In genomic region chr3:27631112-27631511, GRCm38 (mm10) we compare ENCODE assay signal across 8 mouse cellular contexts.
A peak's percentile ranks its signal among the peaks of the same experiment; 100 is the strongest.
DNase-seq lines count a peak whose midpoint lies in the region; ATAC-seq and TF ChIP-seq lines count a peak whose summit lies in the region.

No protein-coding gene starts in this region.

- H3K27me3 ChIP-seq in midbrain, embryonic 15.5 days (replicated peaks): no peaks in the 10 kb centered on the region
- no peaks in the 10 kb centered on the region for H3K27me3 ChIP-seq in midbrain, embryonic 16.5 days (ENCODE audit: control insufficient read depth, insufficient read depth, low read depth, low read length)
- no peaks in the 10 kb centered on the region for H3K27me3 ChIP-seq in myocyte (ENCODE audit: control insufficient read depth, insufficient read depth, insufficient read length)

- WGBS in midbrain, embryonic 15.5 days: 80% methylated on average over 7 of the region's 7 CpGs
- 84% methylated on average over 7 of the region's 7 CpGs for WGBS in midbrain, embryonic 16.5 days

- TF ChIP-seq POLR2A in myocyte (IDR thresholded peaks at IDR 0.05; ENCODE audit: insufficient read length, low read depth): no peak

- no peaks in the 10 kb centered on the region for H3K36me3 ChIP-seq in midbrain, embryonic 15.5 days (replicated peaks)
- H3K36me3 ChIP-seq in midbrain, embryonic 16.5 days (ENCODE audit: control insufficient read depth, insufficient read depth, low read length): no peaks in the 10 kb centered on the region
- H3K36me3 ChIP-seq in myocyte (ENCODE audit: control insufficient read depth, insufficient read depth): peaks cover 15% of the 10 kb centered on the region

- no peaks in the 10 kb centered on the region for H3K9me3 ChIP-seq in midbrain, embryonic 15.5 days
- H3K9me3 ChIP-seq in midbrain, embryonic 16.5 days (replicated peaks; ENCODE audit: control insufficient read depth, low read length, poor library complexity, severe bottlenecking): no peaks in the 10 kb centered on the region

- no peak overlapping the region for H3ac ChIP-seq in myocyte (ENCODE audit: control insufficient read depth, insufficient read length)

- intact Hi-C loops in heart, postnatal 10 days (cut with DNase I): no loop called here

- no peak overlapping the region for H3K9ac ChIP-seq in midbrain, embryonic 15.5 days
- no peak overlapping the region for H3K9ac ChIP-seq in midbrain, embryonic 16.5 days (ENCODE audit: low read depth, low read length)

- H3K79me2 ChIP-seq in myocyte (ENCODE audit: control insufficient read depth, insufficient read depth): peaks cover 73% of the 10 kb centered on the region

- peaks cover 11% of the 10 kb centered on the region; the same call in 1 of the 2 replicates for H3K4me1 ChIP-seq in midbrain, embryonic 15.5 days
- peaks cover 4% of the 10 kb centered on the region for H3K4me1 ChIP-seq in midbrain, embryonic 16.5 days (ENCODE audit: control insufficient read depth, insufficient read depth, low read length)

- DNase-seq in adrenal gland, adult 2 months: peak; percentile 43
- no peak for DNase-seq in adrenal gland, postnatal 4 days (ENCODE audit: low spot score in 2 of 2)
- DNase-seq in heart, postnatal 10 days: peak; percentile 80 to 91
- no peak for DNase-seq in liver
- DNase-seq in thymus, postnatal 14 days: no peak

- H3K27ac ChIP-seq in midbrain, embryonic 15.5 days: no peak overlapping the region
- H3K27ac ChIP-seq in midbrain, embryonic 16.5 days (ENCODE audit: low read length): no peak overlapping the region

- no peak overlapping the region for H3K4me2 ChIP-seq in midbrain, embryonic 15.5 days
- no peak overlapping the region for H3K4me2 ChIP-seq in midbrain, embryonic 16.5 days (ENCODE audit: low read length)
- no peak overlapping the region for H3K4me2 ChIP-seq in myocyte (ENCODE audit: low read depth)

- 0 out of 2 replicates have a peak, but pooled peaks have one; percentile 22 for ATAC-seq in midbrain, embryonic 15.5 days (replicated peaks)
- no peak; the same call in 1 of the 2 replicates for ATAC-seq in midbrain, embryonic 16.5 days

- H3K4me3 ChIP-seq in midbrain, embryonic 15.5 days: no peak overlapping the region
- H3K4me3 ChIP-seq in midbrain, embryonic 16.5 days (ENCODE audit: low read depth, low read length): no peak overlapping the region
- H3K4me3 ChIP-seq in myocyte: no peak overlapping the region

TF ChIP-seq in myocyte, 11 proteins besides CTCF, POLR2A, EP300 and RAD21:
- TF ChIP-seq MYOG (IDR thresholded peaks at IDR 0.05; ENCODE audit: control insufficient read depth in 1 of 3, insufficient read depth in 1 of 3, insufficient read length in 2 of 3, low read depth in 2 of 3) (no peak), POLR2AphosphoS2 (IDR thresholded peaks at IDR 0.05; ENCODE audit: insufficient read length, low read depth) (peak; percentile 13)

Comparison
In these comparisons a context has a peak if more than half of its experiments do, and no peak if none do; other contexts are left out.
1. DNase-seq: peak in adrenal gland, adult 2 months (single experiment) and heart, postnatal 10 days (2 of 2); none in adrenal gland, postnatal 4 days (0 of 2), liver (single experiment) and thymus, postnatal 14 days (single experiment).